Mouse (Mus musculus) embryonic facial prominence, embryonic 14.5 days (tissue): ENCODE measurements around the gene Btbd2. TPM values are rescaled to one million over a fixed set of nuclear protein-coding genes. Genes with fewer than 3 reads are reported as not detected.
"Not testable (repeated sequence)": the region's sequence is repeated elsewhere in the genome, so short reads cannot be mapped to it uniquely, and the experiment has no call there.

Experiments used
- ATAC-seq: fragments of 200-750 bp; cut with Nextera tagmentation; 2 replicates; pipeline ENCODE4 v1.8.0; 2017; ENCODE audit warnings: low read depth, moderate number of reproducible peaks, moderate TSS enrichment
- DNase-seq: peaks from one replicate; pipeline ENCODE4 v3.0.0-alpha.2; 2015; ENCODE audit warnings: low spot score
- H3K27ac ChIP-seq: fragments of 300-500 bp; sonication (generic); replicated peaks from 2 replicates; pipeline ENCODE4 v1.5.1; 2014; ENCODE audit warnings: low read depth, mild to moderate bottlenecking, low read length, moderate library complexity
- H3K27me3 ChIP-seq: fragments of 300-500 bp; sonication (generic); replicated peaks from 2 replicates; pipeline ENCODE4 v1.6.1; 2014; ENCODE audit warnings: low read length; ENCODE audit not compliant: control insufficient read depth, insufficient read depth
- H3K36me3 ChIP-seq: fragments of 300-500 bp; sonication (generic); 2 replicates; pipeline ENCODE4 v1.6.1; 2014; ENCODE audit warnings: low read length, mixed read lengths; ENCODE audit not compliant: control insufficient read depth, insufficient read depth
- H3K4me1 ChIP-seq: fragments of 300-500 bp; sonication (generic); 2 replicates; pipeline ENCODE4 v1.6.1; 2014; ENCODE audit warnings: antibody characterized with exemption, low read length; ENCODE audit not compliant: control insufficient read depth, insufficient read depth
- H3K4me2 ChIP-seq: fragments of 300-500 bp; sonication (generic); 2 replicates; pipeline ENCODE4 v1.6.1; 2014; ENCODE audit warnings: low read depth, mild to moderate bottlenecking, low read length, moderate library complexity, mixed read lengths
- H3K4me3 ChIP-seq: fragments of 300-500 bp; sonication (generic); 2 replicates; pipeline ENCODE4 v1.5.1; 2014; ENCODE audit warnings: low read depth, mild to moderate bottlenecking, low read length
- H3K9ac ChIP-seq: fragments of 300-500 bp; sonication (generic); 2 replicates; pipeline ENCODE4 v1.6.1; 2014; ENCODE audit warnings: low read depth, mild to moderate bottlenecking, low read length, moderate library complexity, mixed read lengths
- H3K9me3 ChIP-seq: fragments of 300-500 bp; sonication (generic); 2 replicates; pipeline ENCODE4 v1.6.1; 2016; ENCODE audit warnings: low read length; ENCODE audit not compliant: control insufficient read depth
- WGBS: fragments of 180-500 bp; shearing (Covaris S2); extraction: QIAGEN DNeasy Blood & Tissue Kit; methylation state at CpG from one replicate; pipeline ENCODE4 v1.1.7; 2014; 5-methylcytosine and 5-hydroxymethylcytosine counted together
- polyA plus RNA-seq: library from polyadenylated mRNA; unstranded; fragments of >200 nt; fragmentation: Nextera tagmentation; extraction: Ambion mirVana; gene quantifications from 2 replicates; pipeline ENCODE4 v1.2.1, GENCODE M21; 2014

Btbd2 gene
- polyA plus RNA-seq, 1 experiment from 2014 or later, result 71.6 TPM

DNA sequence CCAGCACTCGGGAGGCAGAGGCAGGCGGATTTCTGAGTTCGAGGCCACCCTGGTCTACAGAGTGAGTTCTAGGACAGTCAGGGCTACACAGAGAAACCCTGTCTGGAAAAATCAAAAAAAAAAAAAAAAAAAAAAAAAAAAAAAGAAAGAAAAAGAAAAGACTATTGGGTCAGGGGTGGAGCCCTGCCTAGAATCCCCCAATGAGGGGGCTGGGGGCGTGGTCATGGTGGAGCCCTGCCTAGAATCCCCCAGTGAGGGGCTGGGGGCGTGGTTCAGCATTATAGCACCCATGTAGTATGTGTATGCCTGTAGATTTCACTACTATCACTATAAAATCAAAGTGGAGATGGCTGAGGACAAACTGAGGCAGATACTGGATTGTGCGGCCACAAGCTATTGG lies 7.0 kb downstream of the Btbd2 start:
- H3K9me3 ChIP-seq, ATAC-seq, H3K4me3 ChIP-seq, H3K27ac ChIP-seq, H3K4me2 ChIP-seq, H3K9ac ChIP-seq, DNase-seq, H3K4me1 ChIP-seq, H3K27me3 ChIP-seq: not testable (repeated sequence)
- 90% methylated on average over 6 of the region's 6 CpGs for WGBS
- peaks cover 52% of the 10 kb centered on the region for H3K36me3 ChIP-seq

DNA sequence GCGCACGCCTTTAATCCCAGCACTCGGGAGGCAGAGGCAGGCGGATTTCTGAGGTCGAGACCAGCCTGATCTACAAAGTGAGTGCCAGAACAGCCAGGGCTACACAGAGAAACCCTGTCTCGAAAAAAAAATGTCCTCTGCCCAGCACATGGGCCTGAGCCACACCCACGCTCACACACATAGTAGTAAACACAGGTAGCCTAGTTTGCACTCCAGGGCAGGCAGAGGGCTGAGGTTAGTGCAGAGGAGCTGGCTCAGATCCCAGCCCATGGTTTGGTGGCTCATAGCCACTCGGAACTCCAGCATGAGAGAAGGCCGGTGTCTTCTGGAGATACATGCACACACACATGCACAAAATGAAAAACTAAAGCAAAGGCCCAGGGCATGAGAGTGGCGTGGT lies 9.9 kb downstream of the Btbd2 start:
- H3K36me3 ChIP-seq, result peaks cover 74% of the 10 kb centered on the region
- no peak overlapping the region; the same call in 1 of the 2 replicates for H3K27ac ChIP-seq

DNA sequence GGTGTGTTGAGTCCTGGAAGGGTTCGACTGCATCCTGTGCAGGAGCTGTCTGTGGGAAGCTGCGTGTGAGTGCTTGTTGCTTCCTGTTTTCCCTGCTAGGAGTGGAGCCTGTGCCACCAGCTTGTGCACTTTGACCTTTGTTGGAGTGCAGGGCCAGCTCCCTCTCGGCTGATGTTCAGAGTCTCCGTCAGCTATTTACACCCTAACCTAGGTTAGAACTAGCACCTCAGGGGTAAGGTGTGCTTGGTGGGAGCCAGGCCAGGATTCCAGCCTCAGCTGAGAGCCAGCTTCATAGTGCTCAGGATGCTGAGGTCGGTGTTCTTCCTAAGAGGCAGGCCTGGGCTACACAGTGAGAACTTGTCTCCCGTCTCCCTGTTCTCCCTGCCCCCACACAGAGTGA lies 21.5 kb downstream of the Btbd2 start:
- Histone ChIP-seq H3K36me3 (peaks cover 71% of the 10 kb centered on the region), H3K27me3 (no peaks in the 10 kb centered on the region), H3K4me1 (no peaks in the 10 kb centered on the region), H3K27ac (no peak overlapping the region), H3K9me3 (no peaks in the 10 kb centered on the region), H3K9ac (no peak overlapping the region), H3K4me3 (no peak overlapping the region), H3K4me2 (no peak overlapping the region)
- ATAC-seq, result no peak
- 77% methylated on average over 6 of the region's 6 CpGs for WGBS
- DNase-seq, result no peak

More for the DNA sequence above, 9.9 kb downstream of the Btbd2 start:
- Histone ChIP-seq H3K4me2 (no peak overlapping the region), H3K9ac (no peak overlapping the region), H3K9me3 (no peaks in the 10 kb centered on the region), H3K4me3 (no peak overlapping the region), H3K4me1 (no peaks in the 10 kb centered on the region), H3K27me3 (no peaks in the 10 kb centered on the region)
- DNase-seq (no peak), ATAC-seq (no peak)
- 89% methylated on average over 8 of the region's 10 CpGs for WGBS

DNA sequence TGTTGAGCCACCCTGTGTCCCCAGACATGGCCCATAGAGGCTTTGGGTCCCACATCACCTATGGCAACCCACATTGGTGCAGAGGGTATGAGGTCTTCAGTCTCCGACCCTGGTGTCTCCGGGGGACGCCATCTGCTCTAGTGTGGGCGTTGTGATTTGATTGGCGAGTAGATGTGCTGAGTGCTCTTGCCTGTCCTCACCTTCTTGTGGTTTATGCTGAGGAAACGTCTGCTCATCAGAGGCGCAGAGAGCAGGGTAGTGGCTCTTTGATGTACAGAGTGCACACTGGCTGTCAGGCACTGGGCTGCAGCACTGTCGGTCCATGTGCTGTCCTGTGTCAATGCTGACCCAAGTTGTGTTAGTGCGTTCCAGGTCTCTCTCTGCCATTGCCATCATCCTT lies 27.9 kb downstream of the Btbd2 start:
- H3K9ac ChIP-seq, result no peak overlapping the region
- WGBS, result 73% methylated on average over 9 of the region's 9 CpGs
- H3K27me3 ChIP-seq, result no peaks in the 10 kb centered on the region
- H3K4me2 ChIP-seq, result no peak overlapping the region
- H3K36me3 ChIP-seq, result peaks cover 7% of the 10 kb centered on the region; the same call in 1 of the 2 replicates
- no peaks in the 10 kb centered on the region for H3K9me3 ChIP-seq
- ATAC-seq (no peak), DNase-seq (no peak)
- H3K4me3 ChIP-seq, result no peak overlapping the region
- peaks cover 11% of the 10 kb centered on the region for H3K4me1 ChIP-seq
- no peak overlapping the region for H3K27ac ChIP-seq

DNA sequence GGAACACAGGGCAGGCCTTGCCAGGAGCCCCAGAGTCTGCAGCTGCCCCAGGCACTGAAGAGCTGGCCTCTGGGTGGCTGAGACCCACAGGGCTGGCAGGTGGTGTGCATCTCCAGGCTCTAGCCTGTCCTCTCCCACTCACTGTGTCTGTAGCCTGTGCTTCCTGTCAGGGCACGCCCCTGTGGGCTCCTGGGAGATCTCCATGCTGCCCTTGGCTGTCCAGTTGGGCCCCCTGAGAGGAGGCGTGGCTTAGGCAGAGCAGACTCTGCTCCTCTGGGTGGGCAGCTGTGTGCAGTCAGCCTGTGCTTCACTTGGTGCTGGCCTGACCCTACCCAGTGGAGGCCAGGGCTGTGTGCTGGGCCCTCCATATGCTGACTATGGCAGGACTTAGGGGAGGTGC lies 29.2 kb downstream of the Btbd2 start:
- H3K36me3 ChIP-seq, result 0 out of 2 replicates have a peak, but pooled peaks cover 4% of the 10 kb centered on the region
- no peaks in the 10 kb centered on the region for H3K9me3 ChIP-seq
- peak; percentile 42 for DNase-seq
- H3K9ac ChIP-seq, result 0 out of 2 replicates have a peak overlapping the region, but pooled peaks have one; percentile 25
- no peaks in the 10 kb centered on the region for H3K27me3 ChIP-seq
- peak; percentile 20; the same call in 1 of the 2 replicates for ATAC-seq
- H3K27ac ChIP-seq, result no peak overlapping the region
- 69% methylated on average over 2 of the region's 2 CpGs for WGBS
- no peak overlapping the region for H3K4me3 ChIP-seq
- H3K4me2 ChIP-seq, result no peak overlapping the region
- H3K4me1 ChIP-seq, result peaks cover 19% of the 10 kb centered on the region

DNA sequence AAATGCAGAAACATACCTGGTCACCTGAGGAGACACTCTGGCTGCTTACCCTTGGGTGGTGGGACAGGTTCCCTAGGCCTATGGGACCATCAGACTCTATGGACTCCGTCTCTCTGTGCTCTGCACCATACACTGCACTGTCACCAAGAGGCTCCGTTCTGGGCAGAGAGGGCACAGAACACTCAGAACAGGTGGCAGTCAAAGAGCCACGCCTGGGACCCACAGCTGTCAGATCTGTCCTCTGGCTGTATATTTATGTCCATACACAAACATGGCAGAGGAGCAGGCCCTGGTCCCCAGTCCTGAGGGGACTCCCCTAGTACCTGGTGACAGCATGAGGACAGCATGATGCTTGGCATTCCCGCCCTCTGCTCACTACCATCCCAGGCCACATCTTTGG lies 31.1 kb downstream of the Btbd2 start:
- Histone ChIP-seq H3K4me1 (peaks cover 23% of the 10 kb centered on the region), H3K27ac (no peak overlapping the region), H3K36me3 (no peaks in the 10 kb centered on the region), H3K27me3 (no peaks in the 10 kb centered on the region), H3K4me3 (no peak overlapping the region), H3K9me3 (no peaks in the 10 kb centered on the region), H3K4me2 (no peak overlapping the region), H3K9ac (no peak overlapping the region)
- no peak for ATAC-seq
- WGBS, result 84% methylated on average over 4 of the region's 4 CpGs
- DNase-seq, result no peak

DNA sequence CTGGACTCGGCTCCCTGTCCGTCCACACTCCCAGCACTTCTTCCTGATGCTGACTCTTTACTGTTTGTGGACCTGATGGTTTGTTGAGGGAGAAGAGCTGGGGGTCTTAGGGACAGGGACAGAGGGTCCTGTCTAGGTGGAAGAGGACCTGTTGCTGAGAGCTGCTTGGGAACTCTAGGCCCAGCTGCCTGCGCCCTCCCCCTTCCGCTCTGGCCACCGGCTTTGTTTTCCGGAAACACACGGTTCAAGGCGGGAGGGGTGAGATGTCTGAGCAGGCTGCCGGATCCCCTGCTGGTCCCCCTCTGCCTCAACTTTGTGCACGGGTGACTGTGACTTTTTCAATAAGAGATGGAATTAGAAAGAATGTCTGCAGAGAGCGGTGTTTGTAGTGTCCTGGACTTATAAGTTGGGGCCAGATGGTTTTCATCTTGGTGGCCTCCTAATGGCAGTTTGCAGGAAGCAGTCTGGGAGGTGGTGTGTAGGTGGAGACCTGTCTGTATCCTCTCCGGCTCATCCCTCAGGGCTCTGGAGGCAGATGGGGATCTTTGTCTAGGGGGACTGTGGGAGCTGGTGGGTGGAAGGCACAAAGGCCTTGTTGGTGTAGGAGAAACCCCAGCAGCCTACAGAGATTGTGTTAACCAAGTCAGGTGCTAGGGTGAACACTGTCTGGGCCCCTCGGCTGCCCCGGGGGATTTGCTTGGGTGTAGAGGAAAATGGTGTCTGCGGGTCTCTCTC lies 33.2 kb downstream of the Btbd2 start:
- WGBS, result 3% methylated on average over 12 of the region's 15 CpGs
- H3K9me3 ChIP-seq, result no peaks in the 10 kb centered on the region
- peak overlapping the region; percentile 92 for H3K9ac ChIP-seq
- H3K27me3 ChIP-seq, result no peaks in the 10 kb centered on the region
- peak overlapping the region; percentile 97 for H3K27ac ChIP-seq
- H3K4me2 ChIP-seq, result peak overlapping the region; percentile 99
- ATAC-seq (no peak), DNase-seq (peak; percentile 62)
- H3K4me3 ChIP-seq, result peak overlapping the region; percentile 88
- H3K4me1 ChIP-seq, result peaks cover 23% of the 10 kb centered on the region
- H3K36me3 ChIP-seq, result no peaks in the 10 kb centered on the region

DNA sequence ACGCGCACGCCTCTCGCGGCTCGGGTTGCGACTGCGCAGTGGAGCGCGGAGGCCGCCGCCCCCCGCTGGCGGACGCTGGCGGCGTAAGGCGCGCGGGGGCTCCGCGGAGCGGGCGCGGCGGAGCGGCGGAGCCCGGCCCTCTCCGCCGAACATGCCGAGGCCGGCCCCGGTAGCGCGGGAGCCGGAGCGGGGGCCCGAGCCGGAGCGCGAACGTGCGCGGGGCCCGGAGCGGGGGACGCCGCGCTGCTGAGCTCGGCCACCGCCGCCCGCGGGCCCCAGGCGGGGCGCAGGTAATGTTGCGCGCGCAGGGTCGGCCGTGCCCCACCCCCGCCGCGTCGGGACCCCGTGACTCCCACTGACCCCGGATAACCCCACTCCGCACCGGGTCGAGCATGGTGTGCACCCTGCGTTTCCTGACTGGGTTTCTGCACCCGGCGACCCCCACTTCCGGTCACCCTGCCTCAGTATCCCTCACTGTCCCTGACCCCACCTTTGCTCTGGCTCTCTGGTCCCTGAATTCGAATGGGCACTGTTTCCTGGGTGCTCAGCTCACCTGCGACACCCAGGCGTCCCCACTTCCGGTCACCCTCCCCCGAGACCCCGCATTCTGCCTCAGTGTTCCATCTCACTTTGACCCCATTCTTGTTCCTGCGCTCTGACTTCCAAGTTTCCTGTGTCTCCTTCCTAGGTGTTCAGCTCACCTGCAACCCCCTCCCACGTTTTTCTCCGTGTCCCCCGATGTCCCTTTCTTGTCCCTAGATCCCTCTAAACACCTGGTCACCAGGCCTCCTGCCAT lies 34.0 kb downstream of the Btbd2 start, which contains the start of gene Csnk1g2:
Gene Csnk1g2 (plus strand): TSS at position 178 of the 796 bp plus-strand sequence.
- Histone ChIP-seq H3K9me3 (no peaks in the 10 kb centered on the region), H3K9ac (peak within 1 kb of the TSS; percentile 92), H3K27ac (peak within 1 kb of the TSS; percentile 97), H3K36me3 (no peaks in the 10 kb centered on the region), H3K4me1 (peaks cover 23% of the 10 kb centered on the region), H3K4me3 (peak within 1 kb of the TSS; percentile 88), H3K27me3 (no peaks in the 10 kb centered on the region), H3K4me2 (peak within 1 kb of the TSS; percentile 99)
- ATAC-seq (peak; percentile 6), DNase-seq (no peak)
- under 1% methylated on average over 47 of the region's 85 CpGs for whole genome bisulfite sequencing
